Mouse (Mus musculus) adrenal gland, postnatal 14 days (tissue): Measurements from ENCODE around the gene Carmil1. TPM values are rescaled to one million over a fixed set of nuclear protein-coding genes. Genes with fewer than 3 reads are reported as not detected.
A peak's percentile ranks its signal among the peaks of the same experiment; 100 is the strongest.

Source experiments
- DNase-seq: peaks from one replicate; pipeline ENCODE4 v3.0.0; 2021; ENCODE audit warnings: mixed read lengths
- total RNA-seq: library from RNA; stranded (reverse); gene quantifications from 2 replicates; pipeline ENCODE4 v1.2.3, GENCODE M21; 2021

Carmil1 gene
- total RNA-seq, 1 experiment from 2014 or later, result 33.2 TPM

GRCm38 (mm10) chr13:24037502-24037901 is 243.1 kb downstream of the Carmil1 start:
- no peak for DNase-seq

GRCm38 (mm10) chr13:24036150-24036549 is 244.4 kb downstream of the Carmil1 start:
- DNase-seq, result no peak

- DNase-seq, result no peak
Measured at GRCm38 (mm10) chr13:24027191-24028170, 253.1 kb downstream of the Carmil1 start.

- no peak for DNase-seq
Measured at GRCm38 (mm10) chr13:24018515-24018914, 262.1 kb downstream of the Carmil1 start.

- no peak for DNase-seq
Measured at GRCm38 (mm10) chr13:24005528-24005927, 275.1 kb downstream of the Carmil1 start.

- DNase-seq, result no peak
Measured at GRCm38 (mm10) chr13:24001797-24002196, 278.8 kb downstream of the Carmil1 start.

GRCm38 (mm10) chr13:24001081-24001480 is 279.5 kb downstream of the Carmil1 start:
- DNase-seq, result no peak

GRCm38 (mm10) chr13:23998826-23999225 is 281.8 kb downstream of the Carmil1 start:
- DNase-seq, result no peak

GRCm38 (mm10) chr13:23994756-23995155 is 285.8 kb downstream of the Carmil1 start:
- DNase-seq, result no peak

- no peak for DNase-seq
Measured at GRCm38 (mm10) chr13:23994024-23994423, 286.6 kb downstream of the Carmil1 start.

- peak; percentile 81 for DNase-seq
Measured at GRCm38 (mm10) chr13:23990928-23991327, 289.7 kb downstream of the Carmil1 start, which contains the start of gene Scgn. Gene Scgn, minus strand, starts transcription at chr13:23991214.

- DNase-seq, result no peak
Measured at GRCm38 (mm10) chr13:23990451-23990850, 290.1 kb downstream of the Carmil1 start.

- DNase-seq, result no peak
Measured at GRCm38 (mm10) chr13:23985130-23985529, 295.5 kb downstream of the Carmil1 start.

- DNase-seq, result no peak
Measured at GRCm38 (mm10) chr13:23972271-23972670, 308.3 kb downstream of the Carmil1 start.

- no peak for DNase-seq
Measured at GRCm38 (mm10) chr13:23971870-23972269, 308.7 kb downstream of the Carmil1 start.

- DNase-seq, result no peak
Measured at GRCm38 (mm10) chr13:23964909-23965308, 315.7 kb downstream of the Carmil1 start.

Other genes starting within 250 kb of the Carmil1 start
- 7.4 and 15.6 TPM in 2 replicates for gene Cmah, start 46.6 kb upstream of the Carmil1 start, total RNA-seq